Mouse (Mus musculus) liver, adult 2 months (tissue): ENCODE results near the gene Nhej1. TPM values are rescaled to one million over a fixed set of nuclear protein-coding genes. Genes with fewer than 3 reads are reported as not detected.

ENCODE experiments used
- DNase-seq: peaks from one replicate; pipeline ENCODE4 v3.0.0-alpha.2; 2011; ENCODE audit warnings: low read depth, low spot score; ENCODE audit errors: extremely low read depth
- H3K27ac ChIP-seq: fragments of 200-500 bp; replicated peaks from 2 replicates; pipeline ENCODE4 v1.5.1; 2012; ENCODE audit warnings: low read depth, mild to moderate bottlenecking, control low read depth, inconsistent platforms, low read length; ENCODE audit not compliant: insufficient read depth
- H3K27me3 ChIP-seq: fragments of 200-500 bp; 2 replicates; pipeline ENCODE4 v1.6.1; 2012; ENCODE audit warnings: mild to moderate bottlenecking, moderate library complexity, low read length, inconsistent platforms; ENCODE audit not compliant: control insufficient read depth, insufficient read depth
- H3K36me3 ChIP-seq: fragments of 200-500 bp; 2 replicates; pipeline ENCODE4 v1.6.1; 2012; ENCODE audit warnings: low read length, inconsistent platforms; ENCODE audit not compliant: control insufficient read depth, insufficient read depth
- H3K4me1 ChIP-seq: fragments of 200-500 bp; 2 replicates; pipeline ENCODE4 v1.6.1; 2011; ENCODE audit warnings: low read length; ENCODE audit not compliant: control insufficient read depth, insufficient read depth
- H3K4me3 ChIP-seq: fragments of 200-500 bp; 2 replicates; pipeline ENCODE4 v1.5.1; 2011; ENCODE audit warnings: low read depth, mild to moderate bottlenecking, control low read depth, low read length, moderate library complexity; ENCODE audit not compliant: insufficient read depth
- H3K79me2 ChIP-seq: fragments of 200-500 bp; 2 replicates; pipeline ENCODE4 v1.6.1; 2012; ENCODE audit warnings: inconsistent platforms, mild to moderate bottlenecking, low read length, moderate library complexity; ENCODE audit not compliant: control insufficient read depth, insufficient read depth
- H3K9ac ChIP-seq: fragments of 200-500 bp; 2 replicates; pipeline ENCODE4 v1.6.1; 2012; ENCODE audit warnings: low read depth, mild to moderate bottlenecking, control low read depth, inconsistent platforms, low read length
- CTCF ChIP-seq: fragments of 200-500 bp; IDR thresholded peaks from 2 replicates; pipeline ENCODE4 v1.5.1; 2011; ENCODE audit warnings: low read depth, low read length, control low read depth
- POLR2A ChIP-seq: fragments of 200-500 bp; IDR thresholded peaks from 2 replicates; pipeline ENCODE4 v1.6.1; 2011; ENCODE audit warnings: low read length, control low read depth; ENCODE audit not compliant: insufficient read depth; ENCODE audit errors: extremely low read depth
- WGBS: fragments of 180-500 bp; shearing (Covaris S2); methylation state at CpG from one replicate; pipeline ENCODE4 v1.1.7; 2018; 5-methylcytosine and 5-hydroxymethylcytosine counted together
- polyA plus RNA-seq: library from polyadenylated mRNA; depleted of rRNA; stranded (reverse); fragments of >200 nt; gene quantifications from 2 replicates; pipeline ENCODE4 v1.2.3, GENCODE M21; 2012
- total RNA-seq: library from RNA; depleted of rRNA; stranded (reverse); fragments of >200 nt; gene quantifications from 2 replicates; pipeline ENCODE4 v1.2.3, GENCODE M21; 2014

The Nhej1 gene
- total and polyA plus RNA-seq, 2 experiments = 1.9 to 2.2 TPM

- H3K27me3 ChIP-seq = no peaks in the 10 kb centered on the region
- no peaks in the 10 kb centered on the region for H3K79me2 ChIP-seq
- H3K27ac ChIP-seq = no peak overlapping the region
- no peaks in the 10 kb centered on the region for H3K36me3 ChIP-seq
- H3K9ac ChIP-seq = no peak overlapping the region
- no peak overlapping the region for H3K4me3 ChIP-seq
- H3K4me1 ChIP-seq = peaks cover 6% of the 10 kb centered on the region
- DNase-seq = no peak
- TF ChIP-seq CTCF = no peak
- no peak for TF ChIP-seq POLR2A
- WGBS = 73% methylated on average over 7 of the region's 7 CpGs
These were observed 73.6 kb downstream of the Nhej1 start for GRCm38 (mm10) chr1:75051428-75051827.

GRCm38 (mm10) chr1:75048571-75048970 is 76.4 kb downstream of the Nhej1 start:
- WGBS = 72% methylated on average over 2 of the region's 2 CpGs
- H3K36me3 ChIP-seq = no peaks in the 10 kb centered on the region
- H3K27ac ChIP-seq = no peak overlapping the region

DNA sequence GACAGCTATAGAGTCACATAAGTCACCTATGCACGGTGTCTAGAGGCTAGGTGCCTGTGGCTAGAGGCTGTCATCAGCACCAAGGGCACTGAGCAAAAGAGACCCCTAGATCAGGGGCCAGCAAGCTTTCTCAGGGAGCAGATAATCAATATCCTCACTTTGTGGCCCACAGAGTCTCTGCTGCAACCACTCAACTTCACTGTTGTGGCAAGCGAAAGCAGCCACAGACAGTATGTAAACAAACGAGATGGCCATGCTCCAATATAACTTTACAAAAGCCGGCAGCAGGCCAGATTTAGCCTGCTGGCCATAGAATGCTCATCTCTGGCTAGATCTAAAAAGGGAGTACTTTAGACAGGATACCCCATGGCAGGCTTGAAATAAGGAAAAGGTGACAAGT is 77.0 kb downstream of the Nhej1 start:
- Histone ChIP-seq H3K36me3 (no peaks in the 10 kb centered on the region), H3K4me3 (no peak overlapping the region), H3K27me3 (no peaks in the 10 kb centered on the region), H3K4me1 (peaks cover 11% of the 10 kb centered on the region), H3K79me2 (no peaks in the 10 kb centered on the region), H3K27ac (no peak overlapping the region), H3K9ac (no peak overlapping the region)
- 16% methylated on average over 4 of the region's 4 CpGs for WGBS
- DNase-seq = peak; percentile 60
- no peak for TF ChIP-seq CTCF
- no peak for TF ChIP-seq POLR2A

More at GRCm38 (mm10) chr1:75048571-75048970, 76.4 kb downstream of the Nhej1 start:
- no peak for TF ChIP-seq POLR2A
- no peak for TF ChIP-seq CTCF
- Histone ChIP-seq H3K9ac (no peak overlapping the region), H3K79me2 (no peaks in the 10 kb centered on the region), H3K27me3 (no peaks in the 10 kb centered on the region), H3K4me3 (no peak overlapping the region), H3K4me1 (peaks cover 11% of the 10 kb centered on the region)
- no peak for DNase-seq

- Histone ChIP-seq H3K27ac (no peak overlapping the region), H3K27me3 (no peaks in the 10 kb centered on the region), H3K4me3 (no peak overlapping the region), H3K9ac (no peak overlapping the region), H3K79me2 (no peaks in the 10 kb centered on the region), H3K36me3 (no peaks in the 10 kb centered on the region), H3K4me1 (peaks cover 5% of the 10 kb centered on the region)
- TF ChIP-seq POLR2A = no peak
- TF ChIP-seq CTCF = no peak
- 85% methylated on average over 7 of the region's 7 CpGs for WGBS
- no peak for DNase-seq
These were observed 84.6 kb downstream of the Nhej1 start for GRCm38 (mm10) chr1:75040429-75040828.

DNA sequence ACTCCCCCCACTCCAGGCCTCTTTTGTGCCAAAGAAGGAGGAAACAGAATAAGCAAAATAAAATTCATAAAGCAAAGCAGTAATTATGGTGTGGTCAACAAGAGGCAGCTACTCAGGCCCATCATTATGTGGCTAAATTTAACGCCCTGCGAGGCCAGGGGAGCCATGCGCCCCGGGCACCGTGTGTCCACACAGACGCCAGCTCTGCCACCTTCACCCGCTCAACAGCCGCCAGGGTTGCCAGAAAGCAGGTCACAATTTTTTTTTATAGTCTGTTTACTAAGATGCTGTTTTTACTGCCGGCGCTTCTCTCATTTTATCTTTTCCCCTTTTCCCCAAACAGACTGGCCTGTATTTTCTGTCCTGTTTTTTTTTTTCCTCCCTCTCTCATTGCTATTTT is 93.0 kb downstream of the Nhej1 start:
- no peak for DNase-seq
- 94% methylated on average over 10 of the region's 10 CpGs for WGBS

DNA sequence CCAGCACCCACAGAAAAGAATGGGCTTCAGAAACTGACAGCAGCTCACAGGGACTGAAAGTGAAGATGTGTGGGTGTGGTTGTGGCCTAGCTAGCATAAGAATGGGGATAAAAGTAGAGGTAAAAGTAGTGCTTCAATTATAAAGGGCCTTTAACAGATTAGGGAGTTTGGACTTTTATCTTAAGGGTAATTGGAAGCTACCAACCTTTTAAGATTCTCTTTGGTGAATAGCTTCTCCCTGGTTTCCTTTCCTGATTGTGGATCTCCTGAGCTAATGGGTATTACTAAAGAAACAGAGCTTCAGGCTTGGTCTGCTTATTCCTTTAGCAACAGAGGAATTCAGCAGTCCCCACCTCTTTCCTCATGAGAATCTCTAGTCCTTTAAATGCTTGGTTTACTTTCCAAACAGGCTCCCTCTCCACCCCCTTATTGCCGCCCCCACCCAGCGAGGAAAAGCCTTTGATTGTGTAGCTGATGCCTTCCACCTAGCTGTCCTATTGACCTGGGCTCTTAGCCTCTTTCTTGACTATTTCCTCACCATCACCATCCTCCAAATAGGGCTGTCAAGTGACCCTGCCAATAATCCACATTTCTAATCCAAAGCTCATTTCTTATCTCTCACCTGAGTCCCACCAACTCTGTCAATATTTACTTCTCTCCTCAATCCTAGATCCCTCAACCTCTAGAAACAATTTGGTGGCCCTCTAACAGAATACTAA is 97.8 kb downstream of the Nhej1 start:
- Histone ChIP-seq H3K79me2 (no peaks in the 10 kb centered on the region), H3K4me1 (peaks cover 11% of the 10 kb centered on the region), H3K36me3 (no peaks in the 10 kb centered on the region), H3K27ac (no peak overlapping the region), H3K4me3 (no peak overlapping the region), H3K27me3 (no peaks in the 10 kb centered on the region), H3K9ac (no peak overlapping the region)
- peak; percentile 34 for DNase-seq
- 49% methylated on average over 2 of the region's 2 CpGs for WGBS
- no peak for TF ChIP-seq CTCF
- no peak for TF ChIP-seq POLR2A

More for the DNA sequence above, 93.0 kb downstream of the Nhej1 start:
- H3K4me3 ChIP-seq = no peak overlapping the region
- H3K79me2 ChIP-seq = no peaks in the 10 kb centered on the region
- no peak overlapping the region for H3K27ac ChIP-seq
- no peaks in the 10 kb centered on the region for H3K27me3 ChIP-seq
- H3K36me3 ChIP-seq = no peaks in the 10 kb centered on the region
- TF ChIP-seq POLR2A = no peak
- TF ChIP-seq CTCF = no peak
- no peak overlapping the region for H3K9ac ChIP-seq
- H3K4me1 ChIP-seq = no peaks in the 10 kb centered on the region
